Mouse (Mus musculus) Patski (cell line): ENCODE measurements around the gene Sult1a1. TPM values are rescaled to one million over a fixed set of nuclear protein-coding genes. Genes with fewer than 3 reads are reported as not detected.

Experiments used
- ATAC-seq: fragments of 100-300 bp; one replicate; pipeline ENCODE4 v1.8.0; 2021
- CTCF ChIA-PET: fragments of 350-600 bp; sonication (Branson Sonifier 250); formaldehyde crosslinking; loops from one replicate; lab custom pipeline; 2022; ENCODE audit warnings: inconsistent platforms; lab: Charles Lee
- POLR2A ChIA-PET: fragments of 350-600 bp; sonication (Branson Sonifier 250); formaldehyde crosslinking; loops from one replicate; lab custom pipeline; 2022; ENCODE audit warnings: antibody characterized with exemption, inconsistent platforms; lab: Charles Lee
- DNase-seq: peaks from one replicate; pipeline ENCODE4 v3.0.0-alpha.2; 2011; ENCODE audit warnings: low read depth, low spot score
- H3K27me3 ChIP-seq: fragments of 371-371 bp; one replicate; pipeline ENCODE4 v1.5.1; 2021
- CTCF ChIP-seq: fragments of 100-300 bp; IDR thresholded peaks from one replicate; pipeline ENCODE4 v1.5.1; 2021
- in situ Hi-C: fragments of 300-500 bp; cut with MboI; formaldehyde crosslinking; loops from 3 replicates; pipeline ENCODE4 v1.11.1; 2018; ENCODE audit warnings: low pct_unique_long_range_greater_than_20kb, mixed read lengths
- polyA plus RNA-seq: library from polyadenylated mRNA; unstranded; gene quantifications from one replicate; pipeline ENCODE4 v1.2.3, GENCODE M21; 2021

The Sult1a1 gene
- polyA plus RNA-seq, 1 experiment from 2014 or later, result 0.62 TPM

DNA sequence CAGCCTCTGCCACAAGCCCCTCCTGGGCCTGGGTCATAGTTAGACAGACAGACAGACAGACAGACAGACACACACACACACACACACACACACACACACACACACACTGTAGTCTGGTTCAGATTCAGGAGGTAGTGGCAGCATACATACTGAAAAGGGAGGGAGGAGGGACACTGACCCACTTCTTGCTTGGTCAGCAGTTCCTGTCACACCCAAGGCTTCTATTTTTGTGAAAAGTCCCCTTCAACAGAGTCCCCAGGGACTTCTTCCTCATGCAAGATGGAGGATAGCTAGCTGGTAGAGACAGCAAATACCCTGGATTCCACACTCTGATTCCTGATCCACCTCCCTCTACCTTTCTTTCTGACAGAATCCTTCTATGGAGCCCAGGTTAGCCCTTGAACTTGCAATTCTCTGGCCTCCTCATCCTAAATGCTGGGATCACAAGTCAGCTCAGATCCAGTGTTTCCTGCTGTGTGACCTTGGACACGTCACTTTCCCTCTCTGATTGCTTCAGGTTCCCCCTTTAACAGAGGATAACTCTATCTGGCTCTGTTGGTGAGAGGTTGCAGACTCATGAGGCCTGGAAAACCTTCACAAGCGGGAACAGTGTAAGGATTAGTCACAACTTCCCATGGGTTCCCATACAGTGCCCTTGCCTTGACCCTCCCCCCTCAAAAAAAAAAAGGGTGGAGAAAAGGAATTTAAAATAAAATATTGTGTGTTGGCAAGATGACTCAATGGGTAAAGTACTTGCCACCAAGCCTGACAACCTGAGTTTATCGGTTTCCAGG, 50.2 kb downstream of the Sult1a1 start:
- TF ChIP-seq CTCF, result no peak
- CTCF ChIA-PET, result interaction anchor here (1.2 kb wide), 1 partner anchor 45 kb away, joined by 3 read pairs; no protein-coding TSS in a partner anchor
- POLR2A ChIA-PET, result interaction anchor here (1.4 kb wide), 1 partner anchor 43 kb away, joined by 3 read pairs; no protein-coding TSS in a partner anchor
- H3K27me3 ChIP-seq, result no peaks in the 10 kb centered on the region
- in situ Hi-C loops, result no loop called here
- no peak for ATAC-seq
- no peak for DNase-seq

DNA sequence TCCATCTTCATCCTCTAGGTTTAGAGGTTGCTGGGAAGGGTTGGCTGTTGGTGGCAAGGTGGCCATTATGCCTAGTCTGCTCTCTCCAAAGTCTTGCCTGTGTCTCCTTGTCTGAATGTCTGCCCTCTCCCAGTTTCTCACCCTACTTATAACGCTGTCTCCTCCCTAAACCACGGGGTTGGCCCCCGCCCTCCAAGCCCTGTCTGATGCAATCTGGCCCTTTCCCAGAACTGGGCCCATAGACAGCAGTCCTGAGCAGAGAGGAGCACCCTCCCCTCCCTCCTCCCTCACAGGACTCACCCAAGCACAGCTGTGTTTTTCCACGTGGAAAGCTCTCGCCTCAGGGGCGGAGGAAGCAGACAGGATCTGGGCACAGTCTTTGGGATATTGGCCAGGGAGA, 50.9 kb downstream of the Sult1a1 start:
- DNase-seq, result no peak
- ChIA-PET CTCF (interaction anchor here (1.2 to 1.3 kb wide), 2 partner anchors 13 to 45 kb away, joined by 3 to 4 read pairs; no protein-coding TSS in a partner anchor), POLR2A (interaction anchor here (1.4 kb wide), 1 partner anchor 43 kb away, joined by 3 read pairs; no protein-coding TSS in a partner anchor)
- ATAC-seq, result peak; percentile 61
- in situ Hi-C loops, result no loop called here
- H3K27me3 ChIP-seq, result no peaks in the 10 kb centered on the region
- no peak for TF ChIP-seq CTCF

DNA sequence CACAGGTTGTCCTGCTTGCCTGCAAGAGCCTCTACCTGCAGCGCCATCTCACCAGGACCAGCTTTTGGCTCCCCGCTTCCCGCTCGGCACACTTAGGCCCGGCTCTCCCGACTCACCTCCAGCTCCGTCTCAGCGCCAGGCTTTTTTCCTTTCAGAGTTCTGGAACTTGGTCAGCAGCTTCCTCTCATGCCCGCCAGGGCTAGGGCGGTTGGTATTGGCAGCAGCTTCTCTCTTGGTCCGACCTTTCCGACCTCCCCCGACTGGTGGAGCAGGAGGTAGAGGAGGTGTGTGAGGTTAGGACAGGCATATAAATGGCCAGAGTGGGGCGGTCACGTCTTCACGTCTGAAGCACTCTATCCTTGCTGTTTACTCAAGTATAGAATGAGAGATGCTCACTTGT, 51.5 kb downstream of the Sult1a1 start:
- ATAC-seq (no peak), DNase-seq (no peak)
- CTCF ChIA-PET, result interaction anchor here (1.2 to 1.5 kb wide), 3 partner anchors 13 to 46 kb away, joined by 3 to 4 read pairs (median 4); no protein-coding TSS in a partner anchor
- no peak for TF ChIP-seq CTCF
- POLR2A ChIA-PET, result interaction anchor here (1.0 to 1.4 kb wide), 3 partner anchors 25 to 42 kb away, joined by 3 read pairs; partner anchors contain the start of gene Il27
- in situ Hi-C loops, result no loop called here
- no peaks in the 10 kb centered on the region for H3K27me3 ChIP-seq

DNA sequence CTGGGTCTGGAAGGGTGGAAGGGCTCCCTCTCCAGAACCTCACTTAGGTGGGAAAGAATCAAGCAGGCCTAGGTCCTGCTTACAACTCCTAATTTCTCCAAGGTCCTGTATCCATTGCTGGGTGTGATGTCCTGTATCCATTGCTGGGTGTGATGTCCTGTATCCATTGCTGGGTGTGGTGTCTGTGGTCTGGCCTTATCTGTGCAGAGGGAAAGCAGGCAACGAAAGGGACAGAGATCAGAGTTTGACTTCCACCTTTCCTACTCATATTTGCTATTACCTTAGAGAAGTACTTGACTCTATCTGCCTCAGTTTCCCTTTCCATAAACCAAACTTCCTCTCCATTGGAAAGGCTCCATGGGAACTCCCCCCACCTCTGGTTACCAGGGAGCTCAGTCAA, 52.9 kb downstream of the Sult1a1 start:
- in situ Hi-C loops, result no loop called here
- CTCF ChIA-PET, result interaction anchor here (1.5 kb wide), 1 partner anchor 45 kb away, joined by 4 read pairs; no protein-coding TSS in a partner anchor
- POLR2A ChIA-PET, result no interaction called here
- no peaks in the 10 kb centered on the region for H3K27me3 ChIP-seq
- no peak for TF ChIP-seq CTCF
- DNase-seq, result no peak
- ATAC-seq, result no peak

Other genes starting within 250 kb of the Sult1a1 start
- 30.2 TPM for gene Rabep2, start 247.7 kb downstream of the Sult1a1 start, polyA plus RNA-seq
- gene Atp2a1, start 213.3 kb downstream of the Sult1a1 start, polyA plus RNA-seq, result 0.10 TPM
- 64.4 TPM for gene Sh2b1, start 201.0 kb downstream of the Sult1a1 start, polyA plus RNA-seq
- 159 TPM for gene Tufm, start 189.1 kb downstream of the Sult1a1 start, polyA plus RNA-seq
- 113 TPM for gene Atxn2l, start 173.0 kb downstream of the Sult1a1 start, polyA plus RNA-seq
- 322 TPM for gene Eif3c, start 110.0 kb downstream of the Sult1a1 start, polyA plus RNA-seq
- gene Apobr, start 91.5 kb downstream of the Sult1a1 start, polyA plus RNA-seq, result 0.94 TPM
- gene Cln3, start 90.6 kb downstream of the Sult1a1 start, polyA plus RNA-seq, result 2.6 TPM
- 0.68 TPM for gene Il27, start 81.5 kb downstream of the Sult1a1 start, polyA plus RNA-seq
- gene Nupr1, start 45.6 kb downstream of the Sult1a1 start, polyA plus RNA-seq, result 138 TPM
- gene Sgf29, start 27.1 kb downstream of the Sult1a1 start, polyA plus RNA-seq, result 21.1 TPM
- gene Bola2, start 19.0 kb upstream of the Sult1a1 start, polyA plus RNA-seq, result 102 TPM
- gene Slx1b, start 19.4 kb upstream of the Sult1a1 start, polyA plus RNA-seq, result 14.8 TPM
- gene Coro1a, start 31.4 kb upstream of the Sult1a1 start, polyA plus RNA-seq, result 1.3 TPM
- gene Mapk3, start 83.2 kb upstream of the Sult1a1 start, polyA plus RNA-seq, result 122 TPM
- gene Gdpd3, start 89.9 kb upstream of the Sult1a1 start, polyA plus RNA-seq, result 3.0 TPM
- gene Ypel3, start 100.5 kb upstream of the Sult1a1 start, polyA plus RNA-seq, result 109 TPM
- 0.49 TPM for gene Tbx6, start 105.1 kb upstream of the Sult1a1 start, polyA plus RNA-seq
- gene Ppp4c, start 116.1 kb upstream of the Sult1a1 start, polyA plus RNA-seq, result 94.3 TPM
- gene Fam57b, start 121.2 kb upstream of the Sult1a1 start, polyA plus RNA-seq, result 1.3 TPM
- gene 4930451I11Rik, start 155.2 kb upstream of the Sult1a1 start, polyA plus RNA-seq, result not detected
- not detected for gene Doc2a, start 171.0 kb upstream of the Sult1a1 start, polyA plus RNA-seq
- gene Hirip3, start 185.5 kb upstream of the Sult1a1 start, polyA plus RNA-seq, result 58.5 TPM
- gene Ino80e, start 185.9 kb upstream of the Sult1a1 start, polyA plus RNA-seq, result 67.7 TPM
- gene Taok2, start 208.3 kb upstream of the Sult1a1 start, polyA plus RNA-seq, result 66.0 TPM
- 48.0 TPM for gene Tmem219, start 246.5 kb upstream of the Sult1a1 start, polyA plus RNA-seq